8 mouse cellular contexts compared by ENCODE assay signal in the genomic region with DNA sequence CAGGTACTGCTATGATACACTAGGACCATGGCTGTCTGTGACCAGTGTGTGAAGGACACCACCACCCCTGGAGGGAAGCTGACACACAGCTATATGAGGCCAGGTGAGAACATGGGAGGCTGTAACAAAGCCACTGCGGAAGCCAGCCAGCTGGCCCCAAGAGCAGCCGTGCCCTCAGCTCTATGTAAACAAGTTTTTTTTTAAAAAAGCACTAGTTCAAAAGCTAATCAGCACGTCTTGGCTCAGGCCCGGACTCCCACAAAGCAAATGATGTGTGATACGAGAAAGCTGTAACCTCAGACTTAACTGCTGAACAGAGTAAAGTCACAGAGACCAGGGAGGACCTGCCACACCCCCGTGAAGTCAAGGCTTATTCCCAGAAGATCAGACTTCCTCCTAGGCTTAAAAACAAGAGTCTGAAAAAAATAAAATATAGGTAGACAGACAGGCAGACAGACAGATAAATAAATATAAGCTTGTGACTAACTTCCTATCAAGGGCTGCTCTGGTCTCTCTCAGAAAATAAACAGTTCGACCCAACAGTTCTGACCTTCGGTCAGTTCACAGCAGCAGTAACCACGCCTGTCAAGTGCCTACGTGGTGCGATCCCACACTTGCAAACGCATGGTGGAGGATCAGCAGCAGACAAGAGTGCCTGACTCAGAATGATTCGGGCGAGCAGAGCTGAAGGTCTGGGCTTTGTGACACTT. TPM values are rescaled to one million over a fixed set of nuclear protein-coding genes. Genes with fewer than 3 reads are reported as not detected.
DNase-seq lines count a peak whose midpoint lies in the region; ATAC-seq and TF ChIP-seq lines count a peak whose summit lies in the region.

No protein-coding gene starts in this region.

- H3K9ac ChIP-seq in heart, embryonic 13.5 days = 0 out of 2 replicates have a peak overlapping the region, but pooled peaks have one; percentile 29
- H3K9ac ChIP-seq in embryonic facial prominence, embryonic 15.5 days = no peak overlapping the region
- no peak overlapping the region for H3K9ac ChIP-seq in liver, embryonic 14.5 days (replicated peaks)

- H3K27me3 ChIP-seq in heart, embryonic 13.5 days (replicated peaks) = peaks cover 3% of the 10 kb centered on the region; the same call in 1 of the 2 replicates
- no peaks in the 10 kb centered on the region for H3K27me3 ChIP-seq in embryonic facial prominence, embryonic 15.5 days
- H3K27me3 ChIP-seq in liver, embryonic 14.5 days (ENCODE audit: control insufficient read depth, insufficient read depth, low read length) = no peaks in the 10 kb centered on the region

- no peak overlapping the region for H3K4me2 ChIP-seq in heart, embryonic 13.5 days
- H3K4me2 ChIP-seq in embryonic facial prominence, embryonic 15.5 days (replicated peaks) = no peak overlapping the region
- no peak overlapping the region for H3K4me2 ChIP-seq in liver, embryonic 14.5 days (ENCODE audit: low read depth)

- DNase-seq in heart, postnatal 25 days (ENCODE audit: low spot score) = no peak
- peak; percentile 5 for DNase-seq in ES-CJ7 (ENCODE audit: low read depth, low spot score)
- peak in 1 of 3 experiments; percentile 19 for DNase-seq in liver, embryonic 14.5 days (ENCODE audit: low read depth in 3 of 3, low spot score in 3 of 3)
- peak; percentile 40 for DNase-seq in thymus, postnatal 25 days
- DNase-seq in right cerebral cortex, adult 2 months (ENCODE audit: low spot score in 2 of 2) = no peak
- no peak for DNase-seq in urinary bladder, postnatal 10 days (ENCODE audit: low spot score)

- H3K4me3 ChIP-seq in heart, embryonic 13.5 days = no peak overlapping the region
- H3K4me3 ChIP-seq in embryonic facial prominence, embryonic 15.5 days (replicated peaks) = no peak overlapping the region
- no peak overlapping the region for H3K4me3 ChIP-seq in liver, embryonic 14.5 days (ENCODE audit: insufficient read depth in 1 of 2, low read depth in 2 of 2, low read length in 2 of 2)

- WGBS in heart, embryonic 13.5 days = 22% methylated on average over 14 of the region's 14 CpGs
- WGBS in embryonic facial prominence, embryonic 15.5 days = 42% methylated on average over 14 of the region's 14 CpGs
- 23% methylated on average over 14 of the region's 14 CpGs for WGBS in liver, embryonic 14.5 days (ENCODE audit: insufficient replicate concordance)

- intact Hi-C loops in heart, postnatal 25 days (cut with DNase I) = no loop called here

- H3K4me1 ChIP-seq in heart, embryonic 13.5 days = peaks cover 40% of the 10 kb centered on the region
- peaks cover 66% of the 10 kb centered on the region for H3K4me1 ChIP-seq in embryonic facial prominence, embryonic 15.5 days
- H3K4me1 ChIP-seq in liver, embryonic 14.5 days (replicated peaks; ENCODE audit: control insufficient read depth in 2 of 2, insufficient read depth in 2 of 2, low read length in 1 of 2) = peaks cover 0 to 15% of the 10 kb centered on the region in 2 experiments; a peak in 2 of 4 replicates

- H3K27ac ChIP-seq in heart, embryonic 13.5 days (replicated peaks) = peak overlapping the region; percentile 9; the same call in 1 of the 2 replicates
- H3K27ac ChIP-seq in embryonic facial prominence, embryonic 15.5 days (replicated peaks) = peak overlapping the region; percentile 55
- H3K27ac ChIP-seq in liver, embryonic 14.5 days = no peak overlapping the region

- TF ChIP-seq CTCF in liver, embryonic 14.5 days (IDR thresholded peaks at IDR 0.05; ENCODE audit: low read depth) = no peak

- no peaks in the 10 kb centered on the region for H3K9me3 ChIP-seq in heart, embryonic 13.5 days
- no peaks in the 10 kb centered on the region for H3K9me3 ChIP-seq in embryonic facial prominence, embryonic 15.5 days (replicated peaks)
- no peaks in the 10 kb centered on the region for H3K9me3 ChIP-seq in liver, embryonic 14.5 days (ENCODE audit: control insufficient read depth, low read length)

- no peak for TF ChIP-seq EP300 in liver, embryonic 14.5 days (IDR thresholded peaks at IDR 0.05; ENCODE audit: low read depth)

- no peaks in the 10 kb centered on the region for H3K36me3 ChIP-seq in heart, embryonic 13.5 days
- H3K36me3 ChIP-seq in embryonic facial prominence, embryonic 15.5 days = no peaks in the 10 kb centered on the region
- H3K36me3 ChIP-seq in liver, embryonic 14.5 days (replicated peaks; ENCODE audit: control insufficient read depth, insufficient read depth, low read depth) = no peaks in the 10 kb centered on the region

- ATAC-seq in heart, embryonic 13.5 days (ENCODE audit: extremely low read depth, insufficient number of reproducible peaks, low FRiP score, low TSS enrichment) = no peak; the same call in 1 of the 2 replicates
- no peak for ATAC-seq in embryonic facial prominence, embryonic 15.5 days (ENCODE audit: insufficient number of reproducible peaks, low FRiP score, low TSS enrichment, low read depth)
- ATAC-seq in liver, embryonic 14.5 days (ENCODE audit: insufficient read depth) = peak; percentile 33; the same call in 1 of the 2 replicates

RNA-seq across cellular contexts. Expression of a gene that starts 30.2 kb away (rescaled TPM):
- polyA plus RNA-seq in heart, embryonic 13.5 days (2015; fragmentation: Nextera tagmentation; extraction: Ambion mirVana) = 3.1 and 3.8 TPM in 2 replicates
- 1 to 10 TPM; 7.8 to 9.5 TPM for total RNA-seq in heart, postnatal 25 days (2021)
- 24.1 and 25.6 TPM in 2 replicates for polyA plus RNA-seq in embryonic facial prominence, embryonic 15.5 days (2015; fragmentation: Nextera tagmentation; extraction: Ambion mirVana)
- 2.1 and 2.4 TPM in 2 replicates for polyA plus RNA-seq in liver, embryonic 14.5 days (2012; rRNA removed)
- 2.6 and 2.7 TPM in 2 replicates for polyA plus RNA-seq in liver, embryonic 14.5 days (2014; fragmentation: Nextera tagmentation; extraction: Ambion mirVana)

Comparison
In these comparisons a context has a peak if more than half of its experiments do, and no peak if none do; other contexts are left out.
1. DNase-seq: peak in ES-CJ7 (single experiment) and thymus, postnatal 25 days (single experiment); none in heart, postnatal 25 days (single experiment), right cerebral cortex, adult 2 months (0 of 2) and urinary bladder, postnatal 10 days (single experiment).